Mouse (Mus musculus) heart, embryonic 12.5 days (tissue): Measurements from ENCODE around the gene Alb. TPM values are rescaled to one million over a fixed set of nuclear protein-coding genes. Genes with fewer than 3 reads are reported as not detected.

ENCODE experiments used
- polyA plus RNA-seq: library from polyadenylated mRNA; unstranded; fragments of >200 nt; fragmentation: Nextera tagmentation; extraction: Ambion mirVana; gene quantifications from 2 replicates; pipeline ENCODE4 v1.2.1, GENCODE M21; 2016

Gene Alb
- polyA plus RNA-seq, 1 experiment from 2014 or later: 11.3 TPM

Other genes starting within 250 kb of the Alb start
- 29.5 and 30.6 TPM in 2 replicates for gene Cox18, start 236.9 kb upstream of the Alb start, polyA plus RNA-seq
- 20.9 and 23.6 TPM in 2 replicates for gene Ankrd17, start 94.3 kb upstream of the Alb start, polyA plus RNA-seq
- gene Gm9958, start 93.7 kb upstream of the Alb start, polyA plus RNA-seq: 3.8 and 4.2 TPM in 2 replicates
- 23.2 and 125 TPM in 2 replicates for gene Afp, start 29.8 kb downstream of the Alb start, polyA plus RNA-seq
- 0.09 TPM in 1 of 2 replicates, not detected in the other for gene Afm, start 58.0 kb downstream of the Alb start, polyA plus RNA-seq
- gene 5830473C10Rik, start 100.2 kb downstream of the Alb start, polyA plus RNA-seq: not detected in 2 replicates
- gene Rassf6, start 179.8 kb downstream of the Alb start, polyA plus RNA-seq: 0.35 and 0.52 TPM in 2 replicates